Mouse (Mus musculus): Measurements from ENCODE around the gene Nkx2-5. TPM values are rescaled to one million over a fixed set of nuclear protein-coding genes. Genes with fewer than 3 reads are reported as not detected.

The Nkx2-5 gene
- polyA plus RNA-seq, 1 experiment from 2014 or later, result not detected

DNA sequence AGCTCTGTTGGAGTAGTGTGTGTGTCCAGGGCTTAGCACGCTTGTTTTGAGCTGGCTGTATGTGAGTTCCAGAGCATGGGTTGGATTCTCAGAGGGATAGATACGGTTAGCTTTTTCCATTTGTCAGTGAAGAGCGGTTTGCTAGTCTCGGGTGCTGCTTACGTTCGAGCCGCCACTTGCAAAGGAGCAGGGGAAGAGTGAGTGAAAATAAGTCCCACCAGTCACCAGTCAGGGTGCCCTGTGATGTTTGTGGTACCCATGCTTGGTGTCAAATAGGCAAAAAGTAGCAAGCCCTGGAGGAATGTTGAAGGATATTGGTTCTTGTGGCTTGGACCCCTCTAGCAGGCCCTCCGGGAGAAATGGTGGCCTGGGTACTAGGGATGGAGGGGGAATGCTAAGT is 55.8 kb downstream of the Nkx2-5 start:
- Histone ChIP-seq H3K4me3 (no peak overlapping the region), H3K27ac (no peak overlapping the region), H3K4me1 (replicated peaks) (no peaks in the 10 kb centered on the region), H3K36me3 (peaks cover 92% of the 10 kb centered on the region), H3K27me3 (ENCODE audit: insufficient read depth, poor library complexity, severe bottlenecking) (no peaks in the 10 kb centered on the region), H3K9me3 (no peaks in the 10 kb centered on the region)
- 94% methylated on average over 8 of the region's 8 CpGs for WGBS
- no peak for DNase-seq (ENCODE audit: low spot score)

Other genes with a start within 250 kb of the Nkx2-5 start
- 140 and 149 TPM in 2 replicates for gene Atp6v0e, start 181.8 kb downstream of the Nkx2-5 start, polyA plus RNA-seq (2016; fragmentation: Nextera tagmentation; extraction: Ambion mirVana)
- 3.4 and 4.6 TPM in 2 replicates for gene Crebrf, start 129.4 kb downstream of the Nkx2-5 start, polyA plus RNA-seq (2016; fragmentation: Nextera tagmentation; extraction: Ambion mirVana)
- gene Bnip1, start 63.9 kb downstream of the Nkx2-5 start, polyA plus RNA-seq (2016; fragmentation: Nextera tagmentation; extraction: Ambion mirVana), result 48.4 and 54.3 TPM in 2 replicates
- 9.2 and 12.0 TPM in 2 replicates for gene Kifc5b, start 72.1 kb upstream of the Nkx2-5 start, polyA plus RNA-seq (2016; fragmentation: Nextera tagmentation; extraction: Ambion mirVana)
- gene Phf1, start 88.0 kb upstream of the Nkx2-5 start, polyA plus RNA-seq (2016; fragmentation: Nextera tagmentation; extraction: Ambion mirVana), result 4.5 and 8.2 TPM in 2 replicates
- gene Cuta, start 94.6 kb upstream of the Nkx2-5 start, polyA plus RNA-seq (2016; fragmentation: Nextera tagmentation; extraction: Ambion mirVana), result 186 and 189 TPM in 2 replicates
- gene Syngap1, start 96.2 kb upstream of the Nkx2-5 start, polyA plus RNA-seq (2016; fragmentation: Nextera tagmentation; extraction: Ambion mirVana), result 2.0 TPM in 2 replicates
- 16.5 and 19.9 TPM in 2 replicates for gene Zbtb9, start 128.2 kb upstream of the Nkx2-5 start, polyA plus RNA-seq (2016; fragmentation: Nextera tagmentation; extraction: Ambion mirVana)
- 2.9 and 6.6 TPM in 2 replicates for gene Bak1, start 184.0 kb upstream of the Nkx2-5 start, polyA plus RNA-seq (2016; fragmentation: Nextera tagmentation; extraction: Ambion mirVana)
- 1.8 and 2.0 TPM in 2 replicates for gene Itpr3, start 212.3 kb upstream of the Nkx2-5 start, polyA plus RNA-seq (2016; fragmentation: Nextera tagmentation; extraction: Ambion mirVana)